Mouse (Mus musculus): ENCODE measurements at regions not wholly inside any gene's neighbourhood (a gene's known extent, or its start where the extent isn't known, plus 50 kb on each side); places are given as distances from the start of the nearest gene placed in this dataset.
A peak's percentile ranks its signal among the peaks of the same experiment; 100 is the strongest.

GRCm38 (mm10) chr7:129068137-129068536 lies 188.7 kb upstream of the Plpp4 start:
- no peak overlapping the region for H3K4me2 ChIP-seq (ENCODE audit: low read depth, low read length)
- H3K9me3 ChIP-seq (ENCODE audit: control insufficient read depth, low read length) = no peaks in the 10 kb centered on the region
- no peaks in the 10 kb centered on the region for H3K27me3 ChIP-seq (replicated peaks; ENCODE audit: control insufficient read depth, insufficient read depth, low read length)
- no peak overlapping the region for H3K27ac ChIP-seq (replicated peaks; ENCODE audit: low read depth, low read length)
- no peaks in the 10 kb centered on the region for H3K36me3 ChIP-seq (ENCODE audit: control insufficient read depth, insufficient read depth, low read length)
- H3K9ac ChIP-seq (ENCODE audit: low read depth, low read length) = no peak overlapping the region
- WGBS = 74% methylated on average over 4 of the region's 4 CpGs
- no peak overlapping the region for H3K4me3 ChIP-seq (ENCODE audit: low read depth, low read length)
- H3K4me1 ChIP-seq (ENCODE audit: control insufficient read depth, insufficient read depth, low read length) = no peaks in the 10 kb centered on the region
- DNase-seq (ENCODE audit: low spot score) (no peak), ATAC-seq (ENCODE audit: low read depth) (no peak)

GRCm38 (mm10) chr7:129079786-129080185 lies 177.0 kb upstream of the Plpp4 start:
- Histone ChIP-seq H3K4me1 (ENCODE audit: control insufficient read depth, insufficient read depth, low read length) (no peaks in the 10 kb centered on the region), H3K27ac (replicated peaks; ENCODE audit: low read depth, low read length) (no peak overlapping the region), H3K36me3 (ENCODE audit: control insufficient read depth, insufficient read depth, low read length) (no peaks in the 10 kb centered on the region), H3K27me3 (replicated peaks; ENCODE audit: control insufficient read depth, insufficient read depth, low read length) (no peaks in the 10 kb centered on the region), H3K4me3 (ENCODE audit: low read depth, low read length) (no peak overlapping the region), H3K4me2 (ENCODE audit: low read depth, low read length) (no peak overlapping the region), H3K9me3 (ENCODE audit: control insufficient read depth, low read length) (no peaks in the 10 kb centered on the region), H3K9ac (ENCODE audit: low read depth, low read length) (no peak overlapping the region)
- ATAC-seq (ENCODE audit: low read depth) (no peak), DNase-seq (ENCODE audit: low spot score) (peak; percentile 11)
- WGBS = 69% methylated on average over 6 of the region's 6 CpGs

GRCm38 (mm10) chr7:129091441-129091840 lies 165.4 kb upstream of the Plpp4 start:
- Histone ChIP-seq H3K27me3 (replicated peaks; ENCODE audit: control insufficient read depth, insufficient read depth, low read length) (no peaks in the 10 kb centered on the region), H3K4me2 (ENCODE audit: low read depth, low read length) (no peak overlapping the region), H3K4me1 (ENCODE audit: control insufficient read depth, insufficient read depth, low read length) (no peaks in the 10 kb centered on the region), H3K9ac (ENCODE audit: low read depth, low read length) (no peak overlapping the region), H3K36me3 (ENCODE audit: control insufficient read depth, insufficient read depth, low read length) (no peaks in the 10 kb centered on the region), H3K9me3 (ENCODE audit: control insufficient read depth, low read length) (no peaks in the 10 kb centered on the region), H3K4me3 (ENCODE audit: low read depth, low read length) (no peak overlapping the region), H3K27ac (replicated peaks; ENCODE audit: low read depth, low read length) (no peak overlapping the region)
- DNase-seq (ENCODE audit: low spot score) = no peak
- 54% methylated on average over 4 of the region's 4 CpGs for WGBS
- ATAC-seq (ENCODE audit: low read depth) = no peak

- Histone ChIP-seq H3K36me3 (ENCODE audit: control insufficient read depth, insufficient read depth, low read length) (no peaks in the 10 kb centered on the region), H3K27me3 (replicated peaks; ENCODE audit: control insufficient read depth, insufficient read depth, low read length) (no peaks in the 10 kb centered on the region), H3K4me1 (ENCODE audit: control insufficient read depth, insufficient read depth, low read length) (no peaks in the 10 kb centered on the region), H3K9me3 (ENCODE audit: control insufficient read depth, low read length) (no peaks in the 10 kb centered on the region), H3K9ac (ENCODE audit: low read depth, low read length) (no peak overlapping the region), H3K4me3 (ENCODE audit: low read depth, low read length) (no peak overlapping the region), H3K27ac (replicated peaks; ENCODE audit: low read depth, low read length) (no peak overlapping the region), H3K4me2 (ENCODE audit: low read depth, low read length) (no peak overlapping the region)
- 36% methylated on average over 3 of the region's 3 CpGs for WGBS
- DNase-seq (ENCODE audit: low spot score) (peak; percentile 10), ATAC-seq (ENCODE audit: low read depth) (no peak)
Measured at GRCm38 (mm10) chr7:129096374-129097069, 160.3 kb upstream of the Plpp4 start.

- Histone ChIP-seq H3K4me3 (ENCODE audit: low read depth, low read length) (no peak overlapping the region), H3K27me3 (replicated peaks; ENCODE audit: control insufficient read depth, insufficient read depth, low read length) (no peaks in the 10 kb centered on the region), H3K4me1 (ENCODE audit: control insufficient read depth, insufficient read depth, low read length) (no peaks in the 10 kb centered on the region), H3K36me3 (ENCODE audit: control insufficient read depth, insufficient read depth, low read length) (no peaks in the 10 kb centered on the region), H3K4me2 (ENCODE audit: low read depth, low read length) (no peak overlapping the region), H3K27ac (replicated peaks; ENCODE audit: low read depth, low read length) (no peak overlapping the region), H3K9me3 (ENCODE audit: control insufficient read depth, low read length) (no peaks in the 10 kb centered on the region), H3K9ac (ENCODE audit: low read depth, low read length) (no peak overlapping the region)
- no peak for ATAC-seq (ENCODE audit: low read depth)
- no peak for DNase-seq (ENCODE audit: low spot score)
- WGBS = 53% methylated on average over 4 of the region's 4 CpGs
Measured at GRCm38 (mm10) chr7:129102437-129102836, 154.4 kb upstream of the Plpp4 start.

- H3K27ac ChIP-seq (replicated peaks; ENCODE audit: low read depth, low read length) = no peak overlapping the region
- H3K4me2 ChIP-seq (ENCODE audit: low read depth, low read length) = no peak overlapping the region
- ATAC-seq (ENCODE audit: low read depth) (no peak), DNase-seq (ENCODE audit: low spot score) (no peak)
- H3K4me1 ChIP-seq (ENCODE audit: control insufficient read depth, insufficient read depth, low read length) = no peaks in the 10 kb centered on the region
- no peaks in the 10 kb centered on the region for H3K9me3 ChIP-seq (ENCODE audit: control insufficient read depth, low read length)
- H3K36me3 ChIP-seq (ENCODE audit: control insufficient read depth, insufficient read depth, low read length) = no peaks in the 10 kb centered on the region
- no peak overlapping the region for H3K9ac ChIP-seq (ENCODE audit: low read depth, low read length)
- H3K4me3 ChIP-seq (ENCODE audit: low read depth, low read length) = no peak overlapping the region
- H3K27me3 ChIP-seq (replicated peaks; ENCODE audit: control insufficient read depth, insufficient read depth, low read length) = no peaks in the 10 kb centered on the region
Measured at GRCm38 (mm10) chr7:129134176-129134575, 122.7 kb upstream of the Plpp4 start.

- Histone ChIP-seq H3K4me3 (ENCODE audit: low read depth, low read length) (no peak overlapping the region), H3K36me3 (ENCODE audit: control insufficient read depth, insufficient read depth, low read length) (no peaks in the 10 kb centered on the region), H3K4me2 (ENCODE audit: low read depth, low read length) (no peak overlapping the region), H3K9ac (ENCODE audit: low read depth, low read length) (no peak overlapping the region), H3K27ac (replicated peaks; ENCODE audit: low read depth, low read length) (no peak overlapping the region), H3K9me3 (ENCODE audit: control insufficient read depth, low read length) (no peaks in the 10 kb centered on the region), H3K4me1 (ENCODE audit: control insufficient read depth, insufficient read depth, low read length) (no peaks in the 10 kb centered on the region), H3K27me3 (replicated peaks; ENCODE audit: control insufficient read depth, insufficient read depth, low read length) (no peaks in the 10 kb centered on the region)
- DNase-seq (ENCODE audit: low spot score) (no peak), ATAC-seq (ENCODE audit: low read depth) (no peak)
- WGBS = 26% methylated on average over 4 of the region's 4 CpGs
Measured at GRCm38 (mm10) chr7:129134661-129135215, 122.1 kb upstream of the Plpp4 start.

GRCm38 (mm10) chr7:129137303-129137990 lies 119.4 kb upstream of the Plpp4 start:
- no peak for ATAC-seq (ENCODE audit: low read depth)
- no peaks in the 10 kb centered on the region for H3K4me1 ChIP-seq (ENCODE audit: control insufficient read depth, insufficient read depth, low read length)
- H3K27ac ChIP-seq (replicated peaks; ENCODE audit: low read depth, low read length) = no peak overlapping the region; the same call in 1 of the 2 replicates

More at GRCm38 (mm10) chr7:129137303-129137990, 119.4 kb upstream of the Plpp4 start:
- Histone ChIP-seq H3K4me3 (ENCODE audit: low read depth, low read length) (no peak overlapping the region), H3K9ac (ENCODE audit: low read depth, low read length) (no peak overlapping the region), H3K27me3 (replicated peaks; ENCODE audit: control insufficient read depth, insufficient read depth, low read length) (no peaks in the 10 kb centered on the region), H3K36me3 (ENCODE audit: control insufficient read depth, insufficient read depth, low read length) (no peaks in the 10 kb centered on the region), H3K9me3 (ENCODE audit: control insufficient read depth, low read length) (no peaks in the 10 kb centered on the region), H3K4me2 (ENCODE audit: low read depth, low read length) (no peak overlapping the region)
- WGBS = 61% methylated on average over 11 of the region's 11 CpGs
- DNase-seq (ENCODE audit: low spot score) = peak; percentile 20

All from embryonic facial prominence, embryonic 14.5 days (tissue).